Mouse (Mus musculus) bone marrow, adult 2 months (tissue): ENCODE results near the gene Myo10.

Experiments
- CTCF ChIP-seq: fragments of 200-500 bp; IDR thresholded peaks from 2 replicates; pipeline ENCODE4 v1.5.1; 2011; ENCODE audit warnings: low read length, control low read depth; ENCODE audit not compliant: control insufficient read depth, insufficient read depth
- POLR2A ChIP-seq: fragments of 200-500 bp; IDR thresholded peaks from 2 replicates; pipeline ENCODE4 v1.6.1; 2011; ENCODE audit warnings: low read depth, mild to moderate bottlenecking, control low read depth, low read length, borderline replicate concordance; ENCODE audit not compliant: control insufficient read depth

GRCm38 (mm10) chr15:25685186-25685585 is 62.9 kb downstream of the Myo10 start:
- TF ChIP-seq CTCF (no peak), POLR2A (no peak)
